Mouse (Mus musculus) 3T3-L1 (cell line): ENCODE results near the gene Fam129a.
"Not testable (repeated sequence)": the region's sequence is repeated elsewhere in the genome, so short reads cannot be mapped to it uniquely, and the experiment has no call there.

Experiments used
- DNase-seq: peaks from one replicate; pipeline ENCODE4 v3.0.0-alpha.2; 2015; ENCODE audit warnings: low read depth, low spot score

The Fam129a gene

DNA sequence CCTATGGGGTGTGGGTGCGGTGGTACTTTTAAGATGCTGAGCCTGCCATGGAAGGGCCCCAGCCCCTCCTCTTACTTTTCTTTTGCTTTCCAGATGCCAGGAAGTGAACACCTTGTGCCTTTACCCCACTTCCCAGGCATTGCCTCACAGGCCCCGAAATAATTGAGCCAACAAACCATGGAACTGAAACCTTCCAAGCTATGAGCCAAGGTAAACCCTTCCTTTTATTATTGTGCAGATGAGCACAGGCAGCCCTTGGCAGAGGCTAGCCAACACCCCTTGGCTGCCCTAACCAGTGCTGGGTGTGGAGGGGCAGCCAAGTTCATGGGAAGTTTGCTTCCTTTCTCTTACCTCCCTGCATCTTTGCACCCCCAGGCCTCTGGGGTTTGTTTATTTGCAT, 166.2 kb downstream of the Fam129a start:
- no peak for DNase-seq

GRCm38 (mm10) chr1:151741199-151741621, 170.2 kb downstream of the Fam129a start:
- DNase-seq = no peak

GRCm38 (mm10) chr1:151749894-151750293, 178.9 kb downstream of the Fam129a start:
- not testable (repeated sequence) for DNase-seq

- no peak for DNase-seq
Observed at GRCm38 (mm10) chr1:151752946-151753345, 182.0 kb downstream of the Fam129a start.

DNA sequence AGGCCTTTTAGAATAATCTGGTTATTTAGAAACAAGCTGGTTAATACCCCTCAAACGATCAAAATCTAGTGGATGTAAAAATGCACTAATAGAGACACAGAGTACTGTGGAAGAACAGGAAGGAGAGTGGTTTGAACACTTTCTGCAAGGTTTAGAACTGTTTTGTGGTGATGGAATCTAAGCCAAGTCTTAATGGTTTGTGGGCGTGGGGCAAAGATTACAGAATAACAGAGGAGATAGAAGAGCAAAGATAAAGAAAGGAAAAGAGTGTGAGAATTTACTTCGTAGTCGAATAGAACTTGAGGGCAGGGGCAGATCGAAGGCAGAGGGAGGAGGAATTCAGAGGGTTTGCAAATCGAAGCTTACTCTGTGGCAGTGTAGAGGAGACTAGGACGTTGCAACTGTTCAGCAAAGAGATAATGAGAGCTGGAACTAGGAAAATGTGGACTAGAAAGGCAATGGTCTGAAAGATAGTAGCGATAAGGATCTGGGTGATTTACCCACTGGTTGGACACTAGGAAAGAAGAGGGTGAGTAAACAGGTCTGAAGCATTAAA, 182.5 kb downstream of the Fam129a start:
- DNase-seq = no peak

GRCm38 (mm10) chr1:151754028-151754489, 183.1 kb downstream of the Fam129a start:
- DNase-seq = no peak

DNA sequence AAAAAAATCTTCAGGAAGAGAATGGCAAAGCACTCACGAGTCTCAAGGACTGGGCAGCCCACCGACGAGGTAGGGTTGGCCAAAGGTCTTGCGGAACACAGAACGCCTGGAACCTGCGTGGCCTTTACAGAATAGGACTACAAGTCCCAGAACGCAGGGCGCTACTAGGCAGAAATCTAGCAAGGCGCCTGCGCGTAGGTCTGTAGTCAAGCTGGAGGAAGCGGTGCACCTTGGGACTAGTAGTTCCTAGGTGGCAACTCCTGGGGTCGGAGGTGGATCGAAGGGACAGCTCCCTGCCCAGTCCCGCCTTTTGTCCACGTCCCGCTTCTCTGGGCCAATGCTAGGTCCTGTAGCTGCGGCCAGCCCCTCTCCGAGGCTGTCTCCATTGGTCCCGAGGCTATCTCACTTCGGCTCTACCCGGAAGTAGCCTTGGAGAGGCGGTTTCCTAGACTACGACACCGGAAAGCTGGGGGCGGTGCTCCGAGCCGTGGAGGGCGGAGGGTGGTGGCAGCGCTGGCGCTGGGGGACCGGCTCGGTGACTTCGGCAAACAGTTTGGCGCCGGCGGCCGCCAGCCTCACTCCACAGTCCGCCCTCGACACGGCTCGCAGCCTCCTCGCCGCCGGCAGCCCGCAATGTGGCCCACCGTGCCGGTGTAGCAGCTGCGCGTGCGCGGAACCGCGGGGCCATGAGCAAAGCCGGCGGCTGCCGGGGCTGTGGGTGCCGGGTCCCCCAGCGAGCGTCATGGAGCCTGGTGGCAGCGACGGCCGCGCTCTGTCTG, 184.1 kb downstream of the Fam129a start, which contains the start of gene Edem3:
Edem3 (plus strand) TSS at position 491 of the 779 bp plus-strand sequence.
- DNase-seq = peak; percentile 100

- DNase-seq = peak; percentile 25
Observed at GRCm38 (mm10) chr1:151755660-151756424, 184.9 kb downstream of the Fam129a start.

GRCm38 (mm10) chr1:151756425-151756728, 185.4 kb downstream of the Fam129a start:
- no peak for DNase-seq

DNA sequence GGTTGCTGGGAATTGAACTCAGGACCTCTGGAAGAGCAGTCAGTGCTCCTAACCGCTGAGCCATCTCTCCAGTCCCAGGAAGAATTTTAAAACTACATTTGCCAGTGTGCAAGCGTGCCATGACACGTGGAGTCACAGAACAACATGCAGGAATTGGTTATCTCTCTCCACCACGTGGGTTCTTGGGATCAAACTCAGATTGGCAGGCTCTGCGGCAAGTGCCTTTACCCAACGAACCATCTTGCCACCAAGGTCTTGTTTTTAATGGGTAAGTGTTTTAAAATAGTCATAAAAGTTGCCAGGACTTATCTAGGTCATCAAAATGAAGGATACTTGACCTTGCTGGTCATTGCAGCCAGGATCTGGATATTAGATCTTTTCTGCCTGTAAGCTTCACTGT, 187.3 kb downstream of the Fam129a start:
- DNase-seq = no peak

- no peak for DNase-seq
Observed at GRCm38 (mm10) chr1:151758991-151759390, 188.0 kb downstream of the Fam129a start.

DNA sequence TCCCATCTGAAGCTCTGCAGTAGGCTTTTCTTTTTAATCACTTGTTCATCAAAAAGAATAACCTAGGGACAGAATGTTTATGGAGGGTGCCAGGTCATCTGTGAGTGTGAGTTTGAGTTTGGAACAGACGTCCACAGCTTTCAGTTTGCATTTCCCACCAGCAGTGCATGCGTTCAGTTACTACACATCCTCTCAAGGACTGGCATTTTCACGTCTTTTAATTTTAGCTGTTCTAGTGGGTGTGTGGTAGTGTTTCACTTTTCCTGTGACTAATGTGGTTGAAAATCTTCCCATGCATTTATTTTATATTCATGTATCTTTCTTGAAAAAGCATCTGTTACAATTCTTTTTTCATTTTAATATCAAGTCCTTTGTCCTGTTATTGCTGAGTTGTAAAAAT, 193.2 kb downstream of the Fam129a start:
- DNase-seq = no peak

GRCm38 (mm10) chr1:151766166-151766565, 195.2 kb downstream of the Fam129a start:
- DNase-seq = peak; percentile 22

GRCm38 (mm10) chr1:151766976-151767654, 196.1 kb downstream of the Fam129a start:
- DNase-seq = peak; percentile 60

- no peak for DNase-seq
Observed at GRCm38 (mm10) chr1:151769200-151769913, 198.4 kb downstream of the Fam129a start.
